ENCODE assay signal across 9 mouse cellular contexts in genomic region chr5:82060679-82061078, GRCm38 (mm10).
DNase-seq lines count a peak whose midpoint lies in the region; ATAC-seq and TF ChIP-seq lines count a peak whose summit lies in the region.
"Had no signal": no experiment of that assay in that cellular context is flagged by ENCODE, and none has a peak within 500 bp of the region (broad histone marks: within the 10 kb centered on the region; RNA-seq: fewer than 3 reads in every experiment).

No protein-coding gene starts in this region.

- no peaks in the 10 kb centered on the region for H3K4me1 ChIP-seq in lung, postnatal 0 days (ENCODE audit: insufficient read depth, low read depth, low read length)
- H3K4me1 ChIP-seq: embryonic facial prominence, embryonic 13.5 days had no signal

- H3K27ac ChIP-seq in gastrocnemius, adult 2 months: no peak overlapping the region
- H3K27ac ChIP-seq in lung, postnatal 0 days (ENCODE audit: low read length): no peak overlapping the region
- H3K27ac ChIP-seq: embryonic facial prominence, embryonic 13.5 days had no signal

- intact Hi-C loops in gastrocnemius, adult 2 months (cut with DNase I): no loop called here

- H3K27me3 ChIP-seq in lung, postnatal 0 days (replicated peaks; ENCODE audit: insufficient read depth, low read length): no peaks in the 10 kb centered on the region
- H3K27me3 ChIP-seq: embryonic facial prominence, embryonic 13.5 days had no signal

- TF ChIP-seq CTCF in gastrocnemius, adult 2 months (IDR thresholded peaks at IDR 0.05): peak; percentile 29
- peak; percentile 58 for TF ChIP-seq CTCF in lung, postnatal 0 days (IDR thresholded peaks at IDR 0.05)

- ATAC-seq in lung, postnatal 0 days: no peak

- H3K9ac ChIP-seq in lung, postnatal 0 days (replicated peaks; ENCODE audit: low read depth): no peak overlapping the region
- H3K9ac ChIP-seq: embryonic facial prominence, embryonic 13.5 days had no signal

- no peaks in the 10 kb centered on the region for H3K36me3 ChIP-seq in lung, postnatal 0 days (ENCODE audit: insufficient read depth, low read length)
- H3K36me3 ChIP-seq: embryonic facial prominence, embryonic 13.5 days had no signal

- no peak overlapping the region for H3K4me3 ChIP-seq in gastrocnemius, adult 2 months
- no peak overlapping the region for H3K4me3 ChIP-seq in lung, postnatal 0 days (ENCODE audit: low read depth, low read length)
- H3K4me3 ChIP-seq: embryonic facial prominence, embryonic 13.5 days had no signal

- no peaks in the 10 kb centered on the region for H3K9me3 ChIP-seq in lung, postnatal 0 days (ENCODE audit: low read length)

- no peak for TF ChIP-seq EP300 in lung, postnatal 0 days (IDR thresholded peaks at IDR 0.05)

- H3K4me2 ChIP-seq in lung, postnatal 0 days (replicated peaks; ENCODE audit: low read depth, low read length): no peak overlapping the region
- H3K4me2 ChIP-seq: embryonic facial prominence, embryonic 13.5 days had no signal

- no peak for DNase-seq in gastrocnemius, adult 2 months
- DNase-seq in gastrocnemius, postnatal 25 days: no peak
- DNase-seq in lung, postnatal 0 days (ENCODE audit: low spot score): peak; percentile 23
- DNase-seq in lung, adult 18-20 months: no peak
- peak; percentile 19 for DNase-seq in R1 (ENCODE audit: low read depth, low spot score)
- peak; percentile 34 for DNase-seq in lung, postnatal 10 days
- no peak for DNase-seq in B cell, adult 2 months
- DNase-seq in cerebellum, adult 8-10 months: no peak

- WGBS in lung, postnatal 0 days: 59% methylated on average over 1 of the region's 1 CpGs

Comparison
In these comparisons a context has a peak if more than half of its experiments do, and no peak if none do; other contexts are left out.
1. DNase-seq: peak in lung, postnatal 0 days (single experiment), R1 (single experiment) and lung, postnatal 10 days (single experiment); none in gastrocnemius, adult 2 months (single experiment), gastrocnemius, postnatal 25 days (single experiment), lung, adult 18-20 months (0 of 2), B cell, adult 2 months (0 of 2) and cerebellum, adult 8-10 months (single experiment).